Mouse (Mus musculus): Measurements from ENCODE around the gene Capn2. TPM values are rescaled to one million over a fixed set of nuclear protein-coding genes. Genes with fewer than 3 reads are reported as not detected.
A peak's percentile ranks its signal among the peaks of the same experiment; 100 is the strongest.

Capn2 gene
- 119 and 123 TPM in 2 replicates for polyA plus RNA-seq (2016; fragmentation: Nextera tagmentation; extraction: Ambion mirVana)

- Histone ChIP-seq H3K4me1 (replicated peaks) (peaks cover 65% of the 10 kb centered on the region), H3K9ac (peak within 1 kb of the TSS; percentile 85), H3K9me3 (replicated peaks) (no peaks in the 10 kb centered on the region), H3K4me2 (peak within 1 kb of the TSS; percentile 81), H3K27me3 (replicated peaks) (no peaks in the 10 kb centered on the region), H3K4me3 (peak within 1 kb of the TSS; percentile 83), H3K27ac (ENCODE audit: poor library complexity, severe bottlenecking) (peak within 1 kb of the TSS; percentile 84), H3K36me3 (peaks cover 25% of the 10 kb centered on the region)
- under 1% methylated on average over 75 of the region's 84 CpGs for WGBS
- peak; percentile 87 for ATAC-seq (ENCODE audit: insufficient number of reproducible peaks, low FRiP score)
These were observed at the start of gene Capn2 for GRCm38 (mm10) chr1:182516758-182517676. Capn2 (minus strand) TSS chr1:182517608.

GRCm38 (mm10) chr1:182565351-182565835 is 48.0 kb upstream of the Capn2 start:
- no peak for ATAC-seq (ENCODE audit: insufficient number of reproducible peaks, low FRiP score)
- no peaks in the 10 kb centered on the region for H3K36me3 ChIP-seq

GRCm38 (mm10) chr1:182564408-182565120 is 47.2 kb upstream of the Capn2 start, which contains the start of gene Capn8:
Capn8 (plus strand) TSS chr1:182565007.
- Histone ChIP-seq H3K9me3 (replicated peaks) (no peaks in the 10 kb centered on the region), H3K4me1 (replicated peaks) (no peaks in the 10 kb centered on the region), H3K9ac (no peak within 1 kb of the TSS), H3K36me3 (no peaks in the 10 kb centered on the region), H3K4me2 (no peak within 1 kb of the TSS), H3K27me3 (replicated peaks) (no peaks in the 10 kb centered on the region), H3K4me3 (no peak within 1 kb of the TSS), H3K27ac (ENCODE audit: poor library complexity, severe bottlenecking) (no peak within 1 kb of the TSS)
- WGBS = 73% methylated on average over 5 of the region's 5 CpGs
- no peak for ATAC-seq (ENCODE audit: insufficient number of reproducible peaks, low FRiP score)

More at GRCm38 (mm10) chr1:182565351-182565835, 48.0 kb upstream of the Capn2 start:
- Histone ChIP-seq H3K9ac (no peak overlapping the region), H3K4me1 (replicated peaks) (no peaks in the 10 kb centered on the region), H3K27me3 (replicated peaks) (no peaks in the 10 kb centered on the region), H3K4me2 (no peak overlapping the region), H3K27ac (ENCODE audit: poor library complexity, severe bottlenecking) (no peak overlapping the region), H3K4me3 (no peak overlapping the region), H3K9me3 (replicated peaks) (no peaks in the 10 kb centered on the region)
- WGBS = 71% methylated on average over 6 of the region's 6 CpGs

- Histone ChIP-seq H3K9ac (no peak overlapping the region), H3K36me3 (no peaks in the 10 kb centered on the region), H3K4me1 (replicated peaks) (no peaks in the 10 kb centered on the region), H3K9me3 (replicated peaks) (no peaks in the 10 kb centered on the region), H3K27ac (ENCODE audit: poor library complexity, severe bottlenecking) (no peak overlapping the region), H3K4me3 (no peak overlapping the region), H3K27me3 (replicated peaks) (no peaks in the 10 kb centered on the region), H3K4me2 (no peak overlapping the region)
- WGBS = 48% methylated on average over 16 of the region's 16 CpGs
- ATAC-seq (ENCODE audit: insufficient number of reproducible peaks, low FRiP score) = no peak
These were observed 45.4 kb upstream of the Capn2 start for GRCm38 (mm10) chr1:182562576-182563370.

- Histone ChIP-seq H3K36me3 (no peaks in the 10 kb centered on the region), H3K9ac (no peak overlapping the region), H3K4me1 (replicated peaks) (no peaks in the 10 kb centered on the region), H3K9me3 (replicated peaks) (no peaks in the 10 kb centered on the region), H3K4me2 (no peak overlapping the region), H3K27ac (ENCODE audit: poor library complexity, severe bottlenecking) (no peak overlapping the region), H3K27me3 (replicated peaks) (no peaks in the 10 kb centered on the region), H3K4me3 (no peak overlapping the region)
- no peak for ATAC-seq (ENCODE audit: insufficient number of reproducible peaks, low FRiP score)
- WGBS = 73% methylated on average over 11 of the region's 11 CpGs
These were observed 44.6 kb upstream of the Capn2 start for GRCm38 (mm10) chr1:182561945-182562514.

GRCm38 (mm10) chr1:182560390-182561098 is 43.1 kb upstream of the Capn2 start:
- H3K27ac ChIP-seq (ENCODE audit: poor library complexity, severe bottlenecking) = no peak overlapping the region
- no peaks in the 10 kb centered on the region for H3K9me3 ChIP-seq (replicated peaks)
- H3K27me3 ChIP-seq (replicated peaks) = no peaks in the 10 kb centered on the region
- no peak overlapping the region for H3K9ac ChIP-seq
- ATAC-seq (ENCODE audit: insufficient number of reproducible peaks, low FRiP score) = 0 out of 2 replicates have a peak, but pooled peaks have one; percentile 38
- H3K4me3 ChIP-seq = no peak overlapping the region
- H3K36me3 ChIP-seq = no peaks in the 10 kb centered on the region
- no peak overlapping the region for H3K4me2 ChIP-seq
- WGBS = 21% methylated on average over 3 of the region's 3 CpGs
- H3K4me1 ChIP-seq (replicated peaks) = no peaks in the 10 kb centered on the region

GRCm38 (mm10) chr1:182559530-182559929 is 42.1 kb upstream of the Capn2 start:
- Histone ChIP-seq H3K4me1 (replicated peaks) (no peaks in the 10 kb centered on the region), H3K4me3 (no peak overlapping the region), H3K9me3 (replicated peaks) (no peaks in the 10 kb centered on the region), H3K9ac (no peak overlapping the region), H3K4me2 (no peak overlapping the region), H3K27ac (ENCODE audit: poor library complexity, severe bottlenecking) (no peak overlapping the region), H3K27me3 (replicated peaks) (no peaks in the 10 kb centered on the region), H3K36me3 (no peaks in the 10 kb centered on the region)
- no peak for ATAC-seq (ENCODE audit: insufficient number of reproducible peaks, low FRiP score)
- WGBS = 87% methylated on average over 11 of the region's 11 CpGs

- Histone ChIP-seq H3K36me3 (no peaks in the 10 kb centered on the region), H3K27ac (ENCODE audit: poor library complexity, severe bottlenecking) (no peak overlapping the region), H3K9me3 (replicated peaks) (no peaks in the 10 kb centered on the region), H3K4me2 (no peak overlapping the region), H3K9ac (no peak overlapping the region), H3K4me3 (no peak overlapping the region), H3K27me3 (replicated peaks) (no peaks in the 10 kb centered on the region), H3K4me1 (replicated peaks) (no peaks in the 10 kb centered on the region)
- WGBS = 75% methylated on average over 4 of the region's 4 CpGs
- no peak for ATAC-seq (ENCODE audit: insufficient number of reproducible peaks, low FRiP score)
These were observed 40.9 kb upstream of the Capn2 start for GRCm38 (mm10) chr1:182558271-182558670.

GRCm38 (mm10) chr1:182553649-182554375 is 36.4 kb upstream of the Capn2 start:
- Histone ChIP-seq H3K4me1 (replicated peaks) (0 out of 2 replicates have a peak, but pooled peaks cover 5% of the 10 kb centered on the region), H3K4me3 (no peak overlapping the region), H3K9ac (no peak overlapping the region), H3K27me3 (replicated peaks) (no peaks in the 10 kb centered on the region), H3K4me2 (no peak overlapping the region), H3K27ac (ENCODE audit: poor library complexity, severe bottlenecking) (no peak overlapping the region), H3K9me3 (replicated peaks) (no peaks in the 10 kb centered on the region), H3K36me3 (no peaks in the 10 kb centered on the region)
- no peak for ATAC-seq (ENCODE audit: insufficient number of reproducible peaks, low FRiP score)
- WGBS = 58% methylated on average over 12 of the region's 12 CpGs

Data from heart, embryonic 12.5 days (tissue).